Mouse (Mus musculus) spleen, adult 18-20 months (tissue): ENCODE data around the gene Mtnr1a.

ENCODE experiments used
- DNase-seq, 2 experiments: peaks; one replicate each; pipeline ENCODE4 v3.0.0; 2022; ENCODE audit warnings: mixed read lengths in 2 of 2

Mtnr1a gene

GRCm38 (mm10) chr8:45110064-45110812, 41.3 kb downstream of the Mtnr1a start:
- no peak for DNase-seq

- DNase-seq = no peak
These were observed 41.8 kb downstream of the Mtnr1a start for GRCm38 (mm10) chr8:45110813-45111104.

GRCm38 (mm10) chr8:45111820-45112219, 42.9 kb downstream of the Mtnr1a start:
- no peak for DNase-seq

GRCm38 (mm10) chr8:45117588-45117987, 48.7 kb downstream of the Mtnr1a start:
- no peak for DNase-seq

GRCm38 (mm10) chr8:45125680-45126079, 56.7 kb downstream of the Mtnr1a start:
- DNase-seq = no peak
